Mouse (Mus musculus): Measurements from ENCODE around the gene Pip5k1a.

The Pip5k1a gene

DNA sequence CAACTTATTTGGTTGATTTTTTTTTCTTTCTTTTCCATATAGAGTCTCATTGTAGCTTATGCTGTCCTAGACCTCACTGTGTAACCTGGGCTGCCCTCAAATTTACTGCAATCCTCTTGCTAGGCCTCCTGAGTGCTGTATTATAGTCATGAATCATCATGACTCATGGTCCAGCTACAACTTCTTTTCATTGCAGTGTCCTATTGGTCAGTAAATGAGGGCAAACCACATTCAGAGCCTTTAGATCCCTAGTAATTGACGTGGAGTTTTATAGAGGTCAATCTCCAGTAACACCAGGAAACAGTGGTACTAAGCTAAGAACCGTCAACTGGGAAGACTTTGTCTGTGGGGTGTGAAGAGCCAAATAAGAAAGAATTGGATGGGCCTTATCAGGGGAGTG lies 11.0 kb upstream of the Pip5k1a start:
- CTCF ChIA-PET: interaction anchor here (0.7 kb wide), 1 partner anchor 10 kb away, joined by 3 read pairs; no protein-coding TSS in a partner anchor

DNA sequence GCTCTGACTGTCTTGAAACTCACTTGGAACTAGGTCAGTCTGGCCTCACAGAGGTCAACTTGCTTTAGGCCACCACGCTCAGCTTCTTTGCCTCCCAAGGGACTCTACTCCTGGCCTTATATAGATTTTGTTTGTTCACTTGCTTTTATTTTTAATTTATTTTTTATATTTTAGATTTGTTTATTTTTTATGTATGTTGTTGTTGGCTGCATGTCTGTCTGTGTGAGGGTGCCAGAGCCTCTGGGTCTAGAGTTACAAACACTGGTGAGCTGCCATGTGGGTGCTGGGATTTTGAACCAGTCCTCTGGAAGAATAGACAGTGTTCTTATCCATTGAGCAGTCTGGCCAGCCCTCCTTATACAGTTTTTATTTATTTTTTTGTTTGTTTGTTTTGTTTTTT lies 6.0 kb upstream of the Pip5k1a start:
- CTCF ChIA-PET: interaction anchor here (1.0 kb wide), 1 partner anchor 23 kb away, joined by 3 read pairs; no protein-coding TSS in a partner anchor

DNA sequence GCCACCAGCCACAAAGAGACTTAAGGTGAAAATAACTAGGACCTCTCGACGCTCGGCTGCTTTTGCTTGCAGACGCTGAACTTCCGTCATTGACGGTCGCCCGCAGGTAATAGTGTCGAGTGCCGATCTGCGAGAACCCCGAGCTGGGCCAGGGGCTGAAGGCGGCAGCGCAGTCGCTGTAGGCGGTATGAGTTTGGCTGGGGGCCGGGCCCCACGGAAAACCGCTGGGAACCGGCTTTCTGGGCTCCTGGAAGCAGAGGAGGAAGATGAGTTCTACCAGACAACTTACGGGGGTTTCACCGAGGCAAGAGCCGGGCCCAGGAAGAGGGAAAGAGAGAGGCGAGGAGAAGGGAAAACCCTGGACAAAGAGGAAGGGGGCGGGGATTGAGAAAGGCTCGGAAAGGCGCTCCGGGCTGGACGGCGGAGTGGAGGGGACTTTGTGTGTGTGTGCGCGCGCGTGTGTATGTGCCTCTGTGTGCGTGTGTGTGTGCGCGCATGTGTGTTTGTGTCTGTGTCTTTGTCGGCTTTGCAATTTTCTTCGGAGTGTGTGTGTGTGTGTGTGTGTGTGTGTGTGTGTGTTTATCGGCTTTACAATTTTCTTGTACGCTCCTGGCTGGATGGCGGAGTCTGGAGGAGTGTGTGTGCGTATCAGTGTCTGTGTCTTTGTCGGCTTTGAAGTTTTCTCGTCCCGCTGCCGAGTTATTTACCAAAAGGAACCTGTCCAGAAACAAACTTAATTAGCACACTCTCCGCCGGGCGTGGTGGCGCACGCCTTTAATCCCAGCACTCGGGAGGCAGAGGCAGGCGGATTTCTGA lies 4.4 kb upstream of the Pip5k1a start, which contains the start of gene Vps72:
Gene Vps72, plus strand, starts transcription at position 112 of the 816 bp plus-strand sequence.
- CTCF ChIA-PET: interaction anchor here (0.7 kb wide), 1 partner anchor 13 kb away, joined by 6 read pairs; no protein-coding TSS in a partner anchor

DNA sequence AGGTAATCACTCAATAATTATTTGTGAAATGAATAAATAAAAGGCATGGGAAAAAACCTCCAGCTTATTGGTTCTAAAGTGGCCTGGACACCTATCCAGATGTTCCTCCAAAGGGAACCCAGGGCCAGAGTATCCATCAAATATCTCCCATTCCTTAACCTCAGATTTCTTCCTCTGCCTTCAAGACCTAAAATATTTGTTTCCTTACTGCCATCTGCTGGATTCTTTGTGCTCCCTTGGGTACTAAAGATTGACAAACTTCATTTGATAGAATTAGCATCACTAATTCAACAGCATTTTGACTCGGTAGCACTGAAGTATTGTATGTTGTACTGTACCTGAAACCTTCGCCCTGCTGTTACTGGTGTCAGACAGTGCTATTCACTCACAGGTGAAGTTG lies 1.2 kb upstream of the Pip5k1a start:
- CTCF ChIA-PET: interaction anchor here (0.5 to 0.9 kb wide), 3 partner anchors 39 to 81 kb away, joined by 3 to 4 read pairs (median 3); no protein-coding TSS in a partner anchor

DNA sequence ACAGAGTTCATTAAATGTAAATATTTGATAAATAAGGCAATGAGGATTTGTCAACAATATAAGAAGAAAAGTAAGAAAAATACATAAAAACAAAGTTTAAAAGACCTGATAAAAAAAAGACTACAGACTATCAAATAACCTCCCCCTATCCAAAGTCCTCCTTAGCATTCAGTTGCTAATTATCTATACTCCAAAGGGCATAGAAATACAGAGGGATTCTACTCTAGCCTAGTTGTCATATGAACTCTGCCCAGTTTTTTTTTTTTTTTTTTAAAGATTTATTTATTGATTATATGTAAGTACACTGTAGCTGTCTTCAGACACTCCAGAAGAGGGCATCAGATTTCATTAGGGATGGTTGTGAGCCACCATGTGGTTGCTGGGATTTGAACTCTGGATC lies 578 bp upstream of the Pip5k1a start:
- CTCF ChIA-PET: interaction anchor here (0.7 to 0.9 kb wide), 2 partner anchors 54 to 81 kb away, joined by 4 to 6 read pairs; no protein-coding TSS in a partner anchor

DNA sequence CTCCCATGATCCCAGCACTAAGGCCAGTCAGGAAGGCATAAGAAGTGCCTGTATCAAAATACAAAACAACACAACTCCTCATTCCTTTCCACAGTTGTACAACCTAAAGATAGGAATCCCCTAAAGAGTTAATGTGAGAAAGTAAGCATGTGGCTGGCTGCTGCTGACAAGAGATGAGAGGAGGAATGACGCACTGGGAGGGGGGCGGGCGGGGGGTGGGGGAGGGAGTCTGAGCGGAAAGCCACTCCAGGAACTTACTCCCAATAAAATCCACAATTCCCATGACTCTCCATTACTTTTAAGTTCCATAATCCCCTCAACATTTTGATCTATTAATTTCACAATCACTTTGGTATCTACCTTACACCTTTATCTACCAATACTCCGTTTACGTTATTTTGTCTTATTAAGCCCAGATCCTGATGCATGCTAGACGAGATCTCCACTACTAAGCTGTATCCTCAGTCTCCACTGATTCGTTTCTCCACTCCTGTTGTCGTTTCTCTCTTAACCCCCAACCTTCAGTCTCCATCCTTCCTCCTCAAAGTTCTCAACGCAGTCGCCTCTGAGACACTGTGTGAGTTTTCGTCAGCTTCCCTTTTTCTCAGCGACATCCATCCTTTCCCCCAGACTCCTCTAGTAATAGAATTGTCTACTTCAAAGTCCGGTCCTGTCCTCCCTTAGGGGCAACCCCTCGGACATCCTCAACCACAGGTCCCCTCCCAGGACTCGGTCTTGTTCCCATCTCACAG lies 968 bp downstream of the Pip5k1a start:
- CTCF ChIA-PET: interaction anchor here (0.6 kb wide), 2 partner anchors 27 to 50 kb away, joined by 3 read pairs; no protein-coding TSS in a partner anchor

DNA sequence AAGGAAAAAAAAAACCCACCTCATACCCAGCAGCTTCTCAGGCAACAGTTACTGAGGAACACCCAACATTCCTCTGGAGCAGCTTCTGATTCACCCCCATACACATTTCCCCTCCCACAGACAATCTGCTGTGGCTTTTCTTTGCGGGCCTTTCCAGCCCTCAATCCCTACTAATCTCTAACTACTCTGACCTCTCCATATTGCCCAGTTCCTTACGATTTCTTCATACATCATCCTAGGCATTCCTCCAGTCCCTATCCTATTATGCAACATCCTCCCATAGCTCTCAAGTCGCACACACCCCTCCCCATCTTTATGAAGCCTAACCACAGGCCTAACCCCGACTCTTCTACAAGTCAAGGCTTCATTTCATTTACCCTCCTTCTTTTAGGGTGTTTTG lies 1.6 kb downstream of the Pip5k1a start:
- CTCF ChIA-PET: no interaction called here

DNA sequence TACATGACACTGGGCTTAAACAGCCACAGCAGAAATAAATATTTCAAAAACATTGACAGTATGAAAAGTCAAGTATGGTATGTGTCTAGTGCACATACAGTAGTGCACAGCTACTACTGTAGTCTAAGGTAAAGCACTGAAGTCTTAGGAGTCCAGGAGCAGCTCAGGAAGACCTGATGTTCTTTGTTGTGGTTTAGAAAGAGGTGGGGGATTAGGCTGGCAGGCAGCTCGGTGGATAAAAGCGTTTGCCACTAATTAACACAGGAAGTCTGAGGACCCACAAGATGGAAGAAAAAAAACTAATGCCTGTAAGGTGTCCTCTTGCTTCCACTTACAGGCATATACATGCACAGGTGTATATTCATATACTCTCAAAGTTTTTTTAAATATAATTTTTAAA lies 5.9 kb downstream of the Pip5k1a start:
- CTCF ChIA-PET: no interaction called here

DNA sequence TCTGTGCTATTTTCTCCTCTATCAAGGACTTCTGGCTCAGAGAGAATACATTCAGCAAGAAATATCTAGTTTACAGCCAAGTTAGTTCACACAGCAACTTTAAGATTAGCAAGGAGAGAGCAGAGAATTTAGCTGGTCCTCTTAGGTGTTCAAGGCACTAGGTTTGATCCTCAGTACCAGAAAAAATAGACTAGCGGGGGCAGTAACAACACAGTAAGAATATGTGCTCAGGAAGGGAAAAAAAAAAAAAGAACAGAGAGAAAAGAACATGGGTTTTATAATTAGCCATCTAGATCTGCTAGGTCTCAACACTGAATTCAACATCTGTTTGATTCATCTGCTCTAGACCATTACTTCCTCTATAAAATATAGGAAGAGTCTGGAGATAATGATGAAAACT lies 18.7 kb downstream of the Pip5k1a start:
- CTCF ChIA-PET: interaction anchor here (1.0 kb wide), 1 partner anchor 46 kb away, joined by 3 read pairs; no protein-coding TSS in a partner anchor

DNA sequence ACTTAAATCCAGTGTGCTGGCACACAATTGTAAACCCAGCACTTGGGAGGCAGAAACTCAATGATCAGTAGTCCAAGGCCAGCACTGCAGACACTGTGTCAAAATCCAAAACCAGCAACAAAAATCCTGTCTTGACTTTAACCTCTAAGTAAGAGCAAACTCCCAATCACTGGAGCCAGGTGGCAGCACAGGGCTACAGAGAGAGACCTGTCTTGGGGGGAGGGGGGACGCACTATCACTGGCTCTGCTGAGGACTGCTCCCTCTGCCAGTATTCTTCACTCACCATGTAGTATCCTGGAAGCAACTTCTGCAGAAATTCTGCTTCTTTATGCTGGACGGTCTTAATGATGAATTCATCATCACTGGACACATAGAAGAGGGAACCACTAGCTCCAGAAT lies 35.1 kb downstream of the Pip5k1a start:
- CTCF ChIA-PET: no interaction called here

DNA sequence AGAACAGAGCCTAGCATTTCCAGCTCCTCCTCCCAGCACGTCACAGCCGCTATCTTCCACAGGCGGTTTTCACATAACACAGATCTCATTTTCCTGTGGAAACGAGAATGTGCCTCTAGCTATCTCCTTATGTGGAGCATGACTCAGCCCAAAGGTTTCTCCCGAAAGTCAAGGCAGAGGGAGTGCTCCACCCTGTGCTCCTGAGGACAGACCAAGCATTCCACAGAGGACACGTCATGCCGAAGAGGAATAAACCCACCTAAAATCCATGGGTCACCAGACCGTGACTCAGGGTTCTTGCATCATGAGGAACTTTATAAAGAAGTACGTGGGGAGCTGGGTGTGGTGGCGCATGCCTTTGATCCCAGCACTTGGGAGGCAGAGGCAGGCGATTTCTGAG lies 40.2 kb downstream of the Pip5k1a start:
- CTCF ChIA-PET: no interaction called here

DNA sequence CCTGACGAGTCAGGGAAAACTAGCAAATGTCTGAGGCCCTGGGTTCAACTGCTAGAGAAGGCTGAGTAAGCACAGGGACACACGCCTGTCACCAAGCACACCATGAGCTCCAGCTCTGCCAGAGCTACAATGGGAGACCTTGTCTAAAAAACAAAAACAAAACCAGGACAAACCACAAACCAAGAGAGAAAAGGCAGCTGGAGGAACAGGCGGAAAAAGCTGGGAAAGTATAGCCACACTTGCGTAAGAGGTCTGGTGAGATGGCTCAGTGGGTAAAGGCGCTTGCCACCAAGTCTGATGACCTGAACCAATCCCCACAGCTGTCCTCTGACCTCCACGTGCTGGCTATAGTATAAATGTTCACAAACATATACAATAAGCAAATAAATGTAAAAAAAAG lies 40.6 kb downstream of the Pip5k1a start:
- CTCF ChIA-PET: no interaction called here

DNA sequence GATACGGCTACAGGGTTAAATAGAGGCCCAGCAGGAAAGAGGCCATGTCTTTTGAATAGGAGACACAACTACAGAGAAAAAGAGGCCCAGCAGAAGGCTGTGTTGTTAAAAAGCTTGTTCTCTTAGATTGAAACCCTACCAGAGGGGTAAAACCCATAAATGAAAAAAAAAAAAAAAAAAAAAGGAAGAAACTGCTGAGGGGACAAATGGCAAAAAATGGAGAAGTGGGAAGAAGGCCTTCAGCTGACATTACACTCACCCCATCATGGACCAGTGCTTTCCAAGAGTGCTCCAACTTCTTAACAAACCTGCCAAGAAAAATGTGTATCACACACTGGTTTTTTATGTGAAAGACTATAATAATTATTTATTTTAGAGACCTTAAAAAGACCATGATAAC lies 41.2 kb downstream of the Pip5k1a start:
- CTCF ChIA-PET: no interaction called here

DNA sequence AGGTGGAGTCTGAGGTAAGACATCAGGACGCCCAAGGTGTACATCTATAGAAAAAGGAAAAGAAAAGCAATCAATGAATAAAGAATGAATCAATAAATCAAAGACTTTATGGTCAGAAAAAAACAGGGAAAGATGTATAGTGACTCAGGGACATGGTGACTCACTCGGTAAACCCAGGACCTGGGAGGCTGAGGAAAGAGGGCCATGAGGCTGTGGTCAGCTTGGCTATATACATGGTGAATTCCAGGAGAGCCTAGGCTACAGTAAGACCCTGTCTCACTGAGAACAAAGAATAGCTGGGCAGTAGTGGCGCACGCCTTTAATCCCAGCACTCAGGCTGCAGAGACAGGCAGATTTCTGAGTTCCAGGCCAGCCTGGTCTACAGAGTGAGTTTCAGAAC lies 43.0 kb downstream of the Pip5k1a start:
- CTCF ChIA-PET: no interaction called here

DNA sequence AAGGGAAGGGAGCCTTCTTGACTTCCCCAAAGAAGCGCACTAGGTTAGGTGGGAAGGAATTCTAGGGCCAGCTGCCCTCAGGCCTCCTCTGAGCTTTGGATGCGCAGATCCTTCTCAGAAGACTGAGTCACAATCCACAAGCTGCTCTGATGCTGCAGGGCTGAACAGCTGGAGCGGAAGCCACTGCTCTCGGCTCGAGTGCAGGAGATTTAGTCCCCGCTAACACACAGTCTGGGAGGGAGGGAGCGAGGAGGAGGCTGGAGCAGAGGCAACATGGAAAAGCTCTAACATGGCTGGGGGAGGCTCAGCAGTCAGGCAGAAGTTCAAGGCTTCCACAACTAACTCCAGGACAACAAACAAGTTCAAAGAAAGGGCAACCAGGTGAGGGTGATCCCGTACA lies 48.7 kb downstream of the Pip5k1a start:
- CTCF ChIA-PET: no interaction called here

DNA sequence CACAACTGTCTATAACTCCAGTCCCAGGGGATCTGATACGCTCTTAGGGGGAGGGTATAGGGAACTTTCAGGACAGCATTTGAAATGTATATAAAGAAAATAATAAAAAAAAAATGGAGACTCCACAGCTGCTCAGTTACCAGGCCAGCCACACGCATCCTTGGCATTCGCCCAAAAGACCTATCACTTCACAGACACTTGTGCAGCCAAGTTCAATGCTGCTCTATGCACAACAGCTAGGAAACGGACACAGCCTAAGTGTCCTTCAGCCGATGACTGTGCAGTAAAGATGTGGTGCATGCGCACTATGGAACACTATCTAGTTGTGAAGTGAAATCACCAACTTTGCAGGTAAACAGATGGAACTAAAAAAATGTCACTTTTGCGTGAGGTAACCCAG lies 50.5 kb downstream of the Pip5k1a start:
- CTCF ChIA-PET: no interaction called here

DNA sequence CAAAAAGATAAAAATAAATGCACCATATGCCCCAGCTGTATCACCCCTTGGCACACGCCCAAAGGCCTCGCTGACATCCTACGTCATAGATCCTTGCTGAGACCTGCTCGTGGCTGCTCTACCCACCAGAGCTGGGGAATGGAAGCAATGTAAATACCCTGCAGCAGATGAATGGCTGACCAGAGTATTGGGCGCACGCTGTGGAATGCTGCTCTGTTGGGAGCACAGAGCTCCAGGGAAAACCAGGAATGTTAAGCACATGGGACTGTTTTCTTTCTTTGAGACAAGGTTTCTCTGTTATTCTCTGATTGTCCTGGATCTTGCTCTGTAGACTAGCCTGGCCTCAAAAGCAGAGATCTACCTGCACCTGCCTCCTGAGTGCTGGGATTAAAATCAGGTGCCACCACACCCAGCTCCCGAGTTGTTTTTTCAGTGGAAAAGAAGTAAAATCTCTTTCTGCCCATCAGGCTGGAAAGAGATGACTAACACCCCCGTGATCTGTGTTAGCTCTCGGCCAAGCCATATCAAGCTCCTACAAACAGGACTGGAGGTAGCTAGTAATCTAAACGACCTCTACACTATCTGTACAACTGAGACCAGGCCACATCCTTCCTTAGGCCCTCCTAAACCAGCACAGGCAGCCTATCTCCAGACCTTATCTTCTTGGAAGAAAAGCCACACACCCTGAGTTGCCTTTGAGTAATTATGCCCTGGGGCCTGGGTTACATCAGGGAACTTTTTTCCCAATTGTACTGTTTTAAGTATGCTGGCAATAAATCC lies 52.1 kb downstream of the Pip5k1a start:
- CTCF ChIA-PET: interaction anchor here (0.6 to 1.1 kb wide), 2 partner anchors 21 to 39 kb away, joined by 3 to 5 read pairs; no protein-coding TSS in a partner anchor

DNA sequence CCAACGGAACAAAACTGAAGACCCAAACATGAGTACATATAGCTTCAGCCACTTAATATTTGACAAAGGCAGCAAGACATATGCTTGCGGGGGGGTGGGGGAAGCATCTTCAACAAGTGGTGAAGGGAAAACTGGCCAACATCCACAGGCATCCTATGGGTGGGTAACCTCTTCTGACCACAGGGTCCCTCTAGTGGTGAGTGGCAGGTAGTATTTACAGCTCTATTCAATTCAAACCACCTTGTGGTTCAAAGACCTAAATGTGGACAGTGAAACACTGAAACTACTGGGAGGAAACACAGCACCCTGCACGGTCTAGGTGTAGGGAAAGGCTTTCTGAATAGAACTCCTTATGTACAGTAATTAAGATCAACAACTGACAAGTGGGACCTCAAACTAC lies 53.0 kb downstream of the Pip5k1a start:
- CTCF ChIA-PET: interaction anchor here (0.6 to 1.1 kb wide), 9 partner anchors 22 to 135 kb away, joined by 3 to 11 read pairs (median 6); partner anchors contain the start of gene Pip5k1a

DNA sequence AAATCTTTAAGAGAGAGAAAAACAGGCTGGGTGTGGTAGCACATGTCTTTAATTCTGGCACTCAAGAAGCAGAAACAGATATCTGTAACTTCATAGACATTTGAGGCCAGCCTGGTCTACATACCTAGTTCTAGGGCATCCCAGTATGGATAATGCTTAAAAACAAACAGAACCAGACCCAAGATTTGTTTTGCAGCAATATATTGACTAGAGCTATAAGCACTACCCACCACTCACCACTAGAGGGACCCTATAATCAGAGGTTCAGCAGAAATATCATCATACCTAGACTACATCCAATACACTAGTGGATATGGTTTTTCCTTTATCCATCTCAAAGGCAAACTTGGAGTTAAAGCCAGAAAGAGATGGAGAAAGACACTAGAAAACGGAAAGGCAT lies 53.8 kb downstream of the Pip5k1a start:
- CTCF ChIA-PET: interaction anchor here (0.6 to 0.7 kb wide), 6 partner anchors 55 to 539 kb away, joined by 3 to 11 read pairs (median 4); no protein-coding TSS in a partner anchor

DNA sequence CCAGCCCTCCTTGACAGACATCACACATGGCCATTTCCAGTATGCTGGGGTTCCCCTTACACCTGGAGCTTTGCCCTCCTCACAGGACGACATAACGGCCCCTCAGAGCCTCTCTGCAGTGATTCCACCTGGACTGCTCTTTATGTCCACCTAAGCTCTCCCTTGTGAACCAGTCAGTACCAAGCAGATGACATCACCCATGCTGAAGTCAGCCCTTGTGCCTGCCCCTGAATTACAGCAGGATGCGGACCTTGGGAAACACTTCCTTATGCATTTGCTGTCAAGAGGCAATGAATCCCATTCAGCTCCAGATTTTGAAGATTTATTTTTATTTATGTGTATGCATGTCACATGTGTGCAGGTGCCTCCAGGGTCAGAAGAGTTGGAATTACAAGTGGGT lies 58.8 kb downstream of the Pip5k1a start:
- CTCF ChIA-PET: no interaction called here

DNA sequence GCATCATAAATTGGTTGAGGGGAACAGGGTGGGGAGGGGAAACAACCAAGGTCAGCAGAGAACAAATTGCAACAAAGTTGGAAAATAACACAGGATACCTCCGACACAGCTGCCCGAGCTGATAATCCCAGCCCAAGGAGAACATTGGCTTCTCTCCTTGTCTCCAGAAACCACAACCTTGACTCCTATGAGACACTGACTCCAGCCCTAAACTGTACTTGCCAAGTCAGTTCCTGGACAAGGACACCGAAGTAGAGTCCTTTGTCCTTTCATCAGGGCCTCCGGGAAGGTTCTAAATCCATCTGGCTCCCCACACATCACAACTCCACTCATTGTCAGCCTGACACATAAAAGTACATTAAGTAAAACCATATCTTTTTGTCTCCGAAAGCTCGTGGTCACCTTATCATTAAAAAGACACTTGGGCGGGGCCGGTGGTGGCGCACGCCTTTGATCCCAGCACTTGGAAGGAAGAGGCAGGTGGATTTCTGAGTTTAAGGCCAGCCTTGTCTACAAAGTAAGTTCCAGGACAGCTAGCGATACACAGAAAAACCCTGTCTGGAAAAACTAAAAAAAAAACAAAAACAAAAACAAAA lies 60.2 kb downstream of the Pip5k1a start:
- CTCF ChIA-PET: no interaction called here
